Mouse (Mus musculus) naive thymus-derived CD4-positive, alpha-beta T cell, adult 2 months (primary cell): ENCODE measurements around the gene Clip2.

Experiments used
- DNase-seq: peaks from one replicate; pipeline ENCODE4 v3.0.0-alpha.2; 2011; ENCODE audit warnings: low read depth

Clip2 gene

GRCm38 (mm10) chr5:134552110-134552972 is at the start of gene Clip2:
Clip2 (minus strand) TSS chr5:134552434.
- peak; percentile 93 for DNase-seq

GRCm38 (mm10) chr5:134597711-134598110 is 45.5 kb upstream of the Clip2 start:
- no peak for DNase-seq

GRCm38 (mm10) chr5:134593093-134593492 is 40.9 kb upstream of the Clip2 start:
- DNase-seq, result no peak

- DNase-seq, result no peak
Measured at GRCm38 (mm10) chr5:134592026-134592581, 39.9 kb upstream of the Clip2 start.

- no peak for DNase-seq
Measured at GRCm38 (mm10) chr5:134589900-134590299, 37.7 kb upstream of the Clip2 start.

GRCm38 (mm10) chr5:134584798-134585197 is 32.6 kb upstream of the Clip2 start:
- no peak for DNase-seq

GRCm38 (mm10) chr5:134583884-134584213 is 31.6 kb upstream of the Clip2 start:
- DNase-seq, result no peak

GRCm38 (mm10) chr5:134583006-134583883 is 31.0 kb upstream of the Clip2 start:
- DNase-seq, result no peak

- DNase-seq, result peak; percentile 99
Measured at GRCm38 (mm10) chr5:134582221-134582907, 30.1 kb upstream of the Clip2 start.

GRCm38 (mm10) chr5:134581146-134581545 is 28.9 kb upstream of the Clip2 start, which contains the start of gene Rfc2:
Rfc2 (plus strand) TSS chr5:134581366.
- DNase-seq, result no peak

- DNase-seq, result no peak
Measured at GRCm38 (mm10) chr5:134579135-134579534, 26.9 kb upstream of the Clip2 start.

GRCm38 (mm10) chr5:134577534-134577933 is 25.3 kb upstream of the Clip2 start:
- no peak for DNase-seq

- DNase-seq, result no peak
Measured at GRCm38 (mm10) chr5:134576517-134577220, 24.4 kb upstream of the Clip2 start.

GRCm38 (mm10) chr5:134575833-134576232 is 23.6 kb upstream of the Clip2 start:
- DNase-seq, result no peak

- DNase-seq, result no peak
Measured at GRCm38 (mm10) chr5:134572508-134573214, 20.4 kb upstream of the Clip2 start.

- DNase-seq, result peak; percentile 71
Measured at GRCm38 (mm10) chr5:134571730-134572507, 19.7 kb upstream of the Clip2 start.

GRCm38 (mm10) chr5:134568964-134569491 is 16.8 kb upstream of the Clip2 start:
- DNase-seq, result no peak

- DNase-seq, result no peak
Measured at GRCm38 (mm10) chr5:134568030-134568429, 15.8 kb upstream of the Clip2 start.

- no peak for DNase-seq
Measured at GRCm38 (mm10) chr5:134567445-134567844, 15.2 kb upstream of the Clip2 start.

- no peak for DNase-seq
Measured at GRCm38 (mm10) chr5:134565696-134566095, 13.5 kb upstream of the Clip2 start.
